Mouse (Mus musculus): Measurements from ENCODE around the gene Gng2. TPM values are rescaled to one million over a fixed set of nuclear protein-coding genes. Genes with fewer than 3 reads are reported as not detected.

Gene Gng2
- polyA plus RNA-seq, 2 experiments = 40.5 to 52.3 TPM

GRCm38 (mm10) chr14:19969566-19969965 lies 7.9 kb downstream of the Gng2 start:
- H3K27ac ChIP-seq (replicated peaks; ENCODE audit: low read depth, low read length) = no peak overlapping the region
- 84% methylated on average over 1 of the region's 1 CpGs for WGBS

DNA sequence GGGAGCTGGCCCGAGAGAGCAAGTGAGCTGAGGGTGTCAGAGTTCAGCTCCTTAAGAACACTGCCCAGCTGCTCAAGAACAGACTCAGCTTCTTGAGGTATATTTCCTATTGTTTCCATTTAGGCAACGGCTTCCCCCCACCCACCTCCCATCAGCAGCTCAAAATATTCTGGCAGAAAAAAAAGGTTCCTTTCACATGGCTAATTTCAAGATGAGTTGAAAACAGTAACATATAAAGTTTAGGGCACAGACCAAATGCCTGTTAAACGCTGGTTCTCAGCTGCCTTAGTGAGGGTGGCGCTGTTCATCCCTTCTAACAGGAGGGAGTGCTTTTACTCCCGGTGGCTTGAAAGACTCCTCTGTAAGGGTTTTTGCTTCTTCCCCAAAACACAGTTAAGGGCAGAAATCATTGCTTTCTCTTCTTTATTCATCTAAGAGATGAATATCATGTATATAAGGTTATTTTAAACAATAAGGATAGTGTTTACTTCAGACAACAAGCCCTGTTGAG lies 8.4 kb downstream of the Gng2 start:
- 51% methylated on average over 5 of the region's 5 CpGs for WGBS
- ATAC-seq (ENCODE audit: low FRiP score, low read depth) = no peak
- H3K4me1 ChIP-seq (ENCODE audit: control insufficient read depth, insufficient read depth, low read length) = peaks cover 8% of the 10 kb centered on the region
- H3K27ac ChIP-seq (replicated peaks; ENCODE audit: low read depth, low read length) = no peak overlapping the region
- DNase-seq (ENCODE audit: low spot score) = no peak
- H3K27me3 ChIP-seq (ENCODE audit: control insufficient read depth, insufficient read depth, low read length) = no peaks in the 10 kb centered on the region
- no peak overlapping the region for H3K9ac ChIP-seq (ENCODE audit: low read depth, low read length, severe bottlenecking)
- H3K4me2 ChIP-seq (replicated peaks; ENCODE audit: low read depth, low read length, severe bottlenecking) = no peak overlapping the region
- no peaks in the 10 kb centered on the region for H3K9me3 ChIP-seq (ENCODE audit: control insufficient read depth, low read length)
- H3K36me3 ChIP-seq (ENCODE audit: control insufficient read depth, insufficient read depth, low read length) = no peaks in the 10 kb centered on the region
- no peak for TF ChIP-seq POLR2A (IDR thresholded peaks at IDR 0.05; ENCODE audit: borderline replicate concordance, extremely low read depth, insufficient read depth, insufficient read length)
- H3K4me3 ChIP-seq (replicated peaks; ENCODE audit: low read length) = no peak overlapping the region

More at GRCm38 (mm10) chr14:19969566-19969965, 7.9 kb downstream of the Gng2 start:
- H3K9ac ChIP-seq (ENCODE audit: low read depth, low read length, severe bottlenecking) = no peak overlapping the region
- H3K4me2 ChIP-seq (replicated peaks; ENCODE audit: low read depth, low read length, severe bottlenecking) = no peak overlapping the region
- peaks cover 13% of the 10 kb centered on the region for H3K4me1 ChIP-seq (ENCODE audit: control insufficient read depth, insufficient read depth, low read length)
- no peak for ATAC-seq (ENCODE audit: low FRiP score, low read depth)
- H3K4me3 ChIP-seq (replicated peaks; ENCODE audit: low read length) = no peak overlapping the region
- no peak for TF ChIP-seq POLR2A (IDR thresholded peaks at IDR 0.05; ENCODE audit: borderline replicate concordance, extremely low read depth, insufficient read depth, insufficient read length)
- H3K9me3 ChIP-seq (ENCODE audit: control insufficient read depth, low read length) = no peaks in the 10 kb centered on the region
- no peaks in the 10 kb centered on the region for H3K36me3 ChIP-seq (ENCODE audit: control insufficient read depth, insufficient read depth, low read length)
- H3K27me3 ChIP-seq (ENCODE audit: control insufficient read depth, insufficient read depth, low read length) = no peaks in the 10 kb centered on the region
- no peak for DNase-seq (ENCODE audit: low spot score)

DNA sequence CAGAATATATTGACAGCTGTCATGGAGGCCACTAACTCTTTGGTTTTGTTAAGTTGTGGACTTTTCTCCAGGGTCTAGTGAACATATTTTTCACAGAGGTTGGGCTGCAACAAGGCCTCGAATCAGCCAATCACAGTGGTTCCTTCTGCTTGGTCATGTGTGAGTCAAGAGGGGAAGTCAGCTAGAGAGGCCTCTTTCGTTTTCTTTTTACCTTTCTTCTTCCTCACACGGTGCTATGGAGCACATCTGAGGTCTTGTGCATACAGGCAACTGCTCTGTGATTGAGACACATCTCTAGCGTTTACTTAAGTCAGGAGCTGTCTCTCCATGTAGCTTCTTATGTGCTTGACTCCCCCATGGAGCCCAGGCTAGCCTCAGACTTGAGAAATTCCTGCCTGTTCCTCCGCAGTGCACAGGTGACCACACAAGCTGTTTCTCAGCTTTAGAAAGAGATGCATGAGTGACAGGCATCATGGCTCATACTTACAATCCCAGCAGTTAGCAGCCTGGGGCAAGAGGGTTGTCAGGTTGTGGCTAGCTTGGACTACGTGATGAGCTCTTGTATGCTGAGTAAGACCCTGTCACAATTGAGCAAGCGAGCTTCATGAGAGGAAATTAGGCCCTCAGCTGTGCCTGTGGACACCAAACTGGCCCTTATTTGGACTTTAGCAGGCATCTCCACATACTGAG lies 9.0 kb downstream of the Gng2 start:
- ATAC-seq (ENCODE audit: low FRiP score, low read depth) = no peak
- Histone ChIP-seq H3K4me2 (replicated peaks; ENCODE audit: low read depth, low read length, severe bottlenecking) (no peak overlapping the region), H3K27ac (replicated peaks; ENCODE audit: low read depth, low read length) (no peak overlapping the region), H3K36me3 (ENCODE audit: control insufficient read depth, insufficient read depth, low read length) (no peaks in the 10 kb centered on the region), H3K9me3 (ENCODE audit: control insufficient read depth, low read length) (no peaks in the 10 kb centered on the region), H3K4me3 (replicated peaks; ENCODE audit: low read length) (no peak overlapping the region), H3K4me1 (ENCODE audit: control insufficient read depth, insufficient read depth, low read length) (peaks cover 7% of the 10 kb centered on the region), H3K27me3 (ENCODE audit: control insufficient read depth, insufficient read depth, low read length) (no peaks in the 10 kb centered on the region), H3K9ac (ENCODE audit: low read depth, low read length, severe bottlenecking) (no peak overlapping the region)
- no peak for DNase-seq (ENCODE audit: low spot score)
- 86% methylated on average over 7 of the region's 7 CpGs for whole genome bisulfite sequencing
- no peak for TF ChIP-seq POLR2A (IDR thresholded peaks at IDR 0.05; ENCODE audit: borderline replicate concordance, extremely low read depth, insufficient read depth, insufficient read length)

- H3K36me3 ChIP-seq (ENCODE audit: control insufficient read depth, insufficient read depth, low read length) = no peaks in the 10 kb centered on the region
- H3K27me3 ChIP-seq (ENCODE audit: control insufficient read depth, insufficient read depth, low read length) = no peaks in the 10 kb centered on the region
- ATAC-seq (ENCODE audit: low FRiP score, low read depth) (no peak), DNase-seq (ENCODE audit: low spot score) (no peak)
- H3K9me3 ChIP-seq (ENCODE audit: control insufficient read depth, low read length) = no peaks in the 10 kb centered on the region
- no peak overlapping the region for H3K4me3 ChIP-seq (replicated peaks; ENCODE audit: low read length)
- H3K4me2 ChIP-seq (replicated peaks; ENCODE audit: low read depth, low read length, severe bottlenecking) = no peak overlapping the region
- H3K9ac ChIP-seq (ENCODE audit: low read depth, low read length, severe bottlenecking) = no peak overlapping the region
- H3K27ac ChIP-seq (replicated peaks; ENCODE audit: low read depth, low read length) = no peak overlapping the region
- WGBS = 55% methylated on average over 8 of the region's 8 CpGs
- peaks cover 7% of the 10 kb centered on the region for H3K4me1 ChIP-seq (ENCODE audit: control insufficient read depth, insufficient read depth, low read length)
- TF ChIP-seq POLR2A (IDR thresholded peaks at IDR 0.05; ENCODE audit: borderline replicate concordance, extremely low read depth, insufficient read depth, insufficient read length) = no peak
Measured at GRCm38 (mm10) chr14:19967482-19967881, 9.9 kb downstream of the Gng2 start.

GRCm38 (mm10) chr14:19963961-19964505 lies 13.4 kb downstream of the Gng2 start:
- WGBS = 31% methylated on average over 5 of the region's 5 CpGs
- no peak for DNase-seq (ENCODE audit: low spot score)

More at GRCm38 (mm10) chr14:19963961-19964505, 13.4 kb downstream of the Gng2 start:
- ATAC-seq (ENCODE audit: low FRiP score, low read depth) = no peak; the same call in 1 of the 2 replicates
- no peak overlapping the region for H3K4me2 ChIP-seq (replicated peaks; ENCODE audit: low read depth, low read length, severe bottlenecking)
- H3K36me3 ChIP-seq (ENCODE audit: control insufficient read depth, insufficient read depth, low read length) = no peaks in the 10 kb centered on the region
- H3K9me3 ChIP-seq (ENCODE audit: control insufficient read depth, low read length) = no peaks in the 10 kb centered on the region
- no peak overlapping the region for H3K9ac ChIP-seq (ENCODE audit: low read depth, low read length, severe bottlenecking)
- no peak overlapping the region for H3K27ac ChIP-seq (replicated peaks; ENCODE audit: low read depth, low read length)
- H3K4me1 ChIP-seq (ENCODE audit: control insufficient read depth, insufficient read depth, low read length) = peaks cover 2% of the 10 kb centered on the region; the same call in 1 of the 2 replicates
- no peak overlapping the region for H3K4me3 ChIP-seq (replicated peaks; ENCODE audit: low read length)
- no peaks in the 10 kb centered on the region for H3K27me3 ChIP-seq (ENCODE audit: control insufficient read depth, insufficient read depth, low read length)
- no peak for TF ChIP-seq POLR2A (IDR thresholded peaks at IDR 0.05; ENCODE audit: borderline replicate concordance, extremely low read depth, insufficient read depth, insufficient read length)

Measured in limb, embryonic 14.5 days (tissue).